In the genomic region with DNA sequence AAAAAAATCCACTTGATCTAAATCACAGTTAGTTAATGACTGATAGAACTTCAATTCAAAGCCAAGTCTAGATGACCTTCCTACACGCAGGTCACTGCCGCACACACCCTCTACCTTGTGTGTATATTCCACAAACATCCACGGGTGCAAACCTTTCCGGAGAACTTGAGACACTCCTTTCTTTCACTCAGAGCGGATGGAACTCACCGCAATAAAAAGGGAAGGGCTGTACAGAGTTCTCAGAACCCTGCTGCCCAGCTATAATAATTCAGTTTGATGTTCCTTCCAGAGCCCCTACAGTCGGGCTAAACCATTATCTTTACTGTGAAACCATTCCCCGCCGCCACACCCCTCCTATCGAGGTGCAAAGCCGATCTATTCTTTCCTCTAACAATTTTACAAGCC, we compare ENCODE assay signal across 7 mouse cellular contexts. TPM values are rescaled to one million over a fixed set of nuclear protein-coding genes. Genes with fewer than 3 reads are reported as not detected.
DNase-seq lines count a peak whose midpoint lies in the region; ATAC-seq and TF ChIP-seq lines count a peak whose summit lies in the region.

No protein-coding gene starts in this region.

- H3K36me3 ChIP-seq in C2C12 (ENCODE audit: control insufficient read depth, insufficient read depth) (no peaks in the 10 kb centered on the region), E14TG2a.4 (ENCODE audit: insufficient read depth, low read length) (no peaks in the 10 kb centered on the region), myocyte (ENCODE audit: control insufficient read depth, insufficient read depth) (no peaks in the 10 kb centered on the region)
- H3K36me3 ChIP-seq in forebrain, embryonic 13.5 days (ENCODE audit: poor library complexity, severe bottlenecking): no peaks in the 10 kb centered on the region

- 0 out of 2 replicates have a peak overlapping the region, but pooled peaks have one; percentile 58 for H3K27ac ChIP-seq in forebrain, embryonic 13.5 days

- H3K9me3 ChIP-seq in E14TG2a.4 (ENCODE audit: low read length): no peaks in the 10 kb centered on the region
- H3K9me3 ChIP-seq in forebrain, embryonic 13.5 days (replicated peaks): no peaks in the 10 kb centered on the region

- H3K4me3 ChIP-seq in C2C12 (ENCODE audit: insufficient read depth, poor library complexity, severe bottlenecking): peak overlapping the region; percentile 61
- H3K4me3 ChIP-seq in E14TG2a.4 (replicated peaks; ENCODE audit: low read length): peak overlapping the region; percentile 97
- H3K4me3 ChIP-seq in forebrain, embryonic 13.5 days: peak overlapping the region; percentile 68
- peak overlapping the region; percentile 49 for H3K4me3 ChIP-seq in myocyte

- TF ChIP-seq CTCF in C2C12 (IDR thresholded peaks at IDR 0.05; ENCODE audit: control insufficient read depth, insufficient read depth, insufficient read length): no peak
- TF ChIP-seq CTCF in E14TG2a.4 (conservative IDR thresholded peaks at IDR 0.05; ENCODE audit: low read length): no peak

- peaks cover 58% of the 10 kb centered on the region for H3K4me1 ChIP-seq in E14TG2a.4 (replicated peaks; ENCODE audit: low read depth, low read length)
- peaks cover 24% of the 10 kb centered on the region for H3K4me1 ChIP-seq in forebrain, embryonic 13.5 days

- H3K79me2 ChIP-seq in C2C12 (ENCODE audit: control insufficient read depth, insufficient read depth) (peaks cover 32% of the 10 kb centered on the region), myocyte (ENCODE audit: control insufficient read depth, insufficient read depth) (peaks cover 10% of the 10 kb centered on the region)

- H3K27me3 ChIP-seq in C2C12 (ENCODE audit: control insufficient read depth, insufficient read depth, insufficient read length): no peaks in the 10 kb centered on the region
- peaks cover 22% of the 10 kb centered on the region for H3K27me3 ChIP-seq in E14TG2a.4 (ENCODE audit: insufficient read depth, low read length)
- H3K27me3 ChIP-seq in forebrain, embryonic 13.5 days: no peaks in the 10 kb centered on the region
- H3K27me3 ChIP-seq in myocyte (ENCODE audit: control insufficient read depth, insufficient read depth, insufficient read length): no peaks in the 10 kb centered on the region

- DNase-seq in large intestine, adult 2 months (ENCODE audit: low read depth, low spot score): peak; percentile 85
- DNase-seq in Muller cell, postnatal 12 days (ENCODE audit: inconsistent ontology term): no peak
- no peak for DNase-seq in right cerebral cortex, postnatal 25 days

- WGBS in forebrain, embryonic 13.5 days: 14% methylated on average over 11 of the region's 11 CpGs
- under 1% methylated on average over 11 of the region's 11 CpGs for WGBS in large intestine, adult 2 months

- no peak for TF ChIP-seq POLR2A in myocyte (IDR thresholded peaks at IDR 0.05; ENCODE audit: insufficient read length, low read depth)

- H3K9ac ChIP-seq in forebrain, embryonic 13.5 days: peak overlapping the region; percentile 84

- peak overlapping the region; percentile 85 for H3ac ChIP-seq in C2C12 (ENCODE audit: control insufficient read depth, insufficient read length, low read depth)
- H3ac ChIP-seq in myocyte (ENCODE audit: control insufficient read depth, insufficient read length): peak overlapping the region; percentile 14

- H3K79me3 ChIP-seq in C2C12 (ENCODE audit: low read depth): peaks cover 9% of the 10 kb centered on the region

- H3K4me2 ChIP-seq in forebrain, embryonic 13.5 days: peak overlapping the region; percentile 68
- peak overlapping the region; percentile 91 for H3K4me2 ChIP-seq in myocyte (ENCODE audit: low read depth)

- no peak for ATAC-seq in forebrain, embryonic 13.5 days

TF ChIP-seq in C2C12, 6 proteins besides CTCF, POLR2A, EP300 and RAD21:
- TF ChIP-seq FOSL1 (IDR thresholded peaks at IDR 0.05; ENCODE audit: insufficient read depth, low read length, poor library complexity, severe bottlenecking) (no peak), USF1 (IDR thresholded peaks at IDR 0.05; ENCODE audit: low read depth) (no peak), MYOD1 (IDR thresholded peaks at IDR 0.05; ENCODE audit: control insufficient read depth, insufficient read length, low read depth) (no peak), MYOG (IDR thresholded peaks at IDR 0.05; ENCODE audit: control insufficient read depth, extremely low read depth, insufficient read length) (no peak), MAX (IDR thresholded peaks at IDR 0.05) (no peak), CEBPB (IDR thresholded peaks at IDR 0.05; ENCODE audit: low read depth) (no peak)

TF ChIP-seq in myocyte, 11 proteins besides CTCF, POLR2A, EP300 and RAD21:
- no peak for TF ChIP-seq TCF3 (IDR thresholded peaks at IDR 0.05; ENCODE audit: insufficient read length, low read depth)
- no peak for TF ChIP-seq REST (IDR thresholded peaks at IDR 0.05; ENCODE audit: insufficient read depth, insufficient read length)
- no peak for TF ChIP-seq MYOG (IDR thresholded peaks at IDR 0.05; ENCODE audit: control insufficient read depth in 1 of 3, insufficient read depth in 1 of 3, insufficient read length in 2 of 3, low read depth in 2 of 3)
- no peak for TF ChIP-seq MAX (IDR thresholded peaks at IDR 0.05; ENCODE audit: low read depth)
- TF ChIP-seq POLR2AphosphoS2 (IDR thresholded peaks at IDR 0.05; ENCODE audit: insufficient read length, low read depth): no peak
- no peak for TF ChIP-seq E2F4 (IDR thresholded peaks at IDR 0.05; ENCODE audit: insufficient read depth)
- no peak for TF ChIP-seq USF1 (IDR thresholded peaks at IDR 0.05; ENCODE audit: low read depth)
- TF ChIP-seq SRF (IDR thresholded peaks at IDR 0.05; ENCODE audit: control insufficient read depth, insufficient read length, low read depth): no peak
- TF ChIP-seq TCF12 (IDR thresholded peaks at IDR 0.05; ENCODE audit: insufficient read depth, poor library complexity, severe bottlenecking): no peak

RNA-seq across cellular contexts. Expression of a gene that starts 12.2 kb away (rescaled TPM):
- polyA plus RNA-seq in C2C12 (2012; fragmentation: generic; extraction: Trizol): 15.1 TPM
- polyA plus RNA-seq in forebrain, embryonic 13.5 days (2015; fragmentation: Nextera tagmentation; extraction: Ambion mirVana): 18.0 and 19.3 TPM in 2 replicates
- 34.3 and 38.8 TPM in 2 replicates for polyA plus RNA-seq in large intestine, adult 2 months (2012; rRNA removed)
- polyA plus RNA-seq in myocyte (2012; fragmentation: generic; extraction: Trizol): 13.9 TPM
